Mouse (Mus musculus) megakaryocyte, embryonic 14.5 days (primary cell): ENCODE measurements at regions not wholly inside any gene's neighbourhood (a gene's known extent, or its start where the extent isn't known, plus 50 kb on each side); places are given as distances from the start of the nearest gene placed in this dataset.

Source experiments
- FLI1 ChIP-seq: IDR thresholded peaks from 2 replicates; pipeline ENCODE4 v1.6.1; 2012; ENCODE audit warnings: low read length, inconsistent platforms, mixed read lengths
- GATA1 ChIP-seq: IDR thresholded peaks from 3 replicates; pipeline ENCODE4 v1.6.1; 2012; ENCODE audit warnings: mixed read lengths, low read length, inconsistent platforms, borderline replicate concordance

DNA sequence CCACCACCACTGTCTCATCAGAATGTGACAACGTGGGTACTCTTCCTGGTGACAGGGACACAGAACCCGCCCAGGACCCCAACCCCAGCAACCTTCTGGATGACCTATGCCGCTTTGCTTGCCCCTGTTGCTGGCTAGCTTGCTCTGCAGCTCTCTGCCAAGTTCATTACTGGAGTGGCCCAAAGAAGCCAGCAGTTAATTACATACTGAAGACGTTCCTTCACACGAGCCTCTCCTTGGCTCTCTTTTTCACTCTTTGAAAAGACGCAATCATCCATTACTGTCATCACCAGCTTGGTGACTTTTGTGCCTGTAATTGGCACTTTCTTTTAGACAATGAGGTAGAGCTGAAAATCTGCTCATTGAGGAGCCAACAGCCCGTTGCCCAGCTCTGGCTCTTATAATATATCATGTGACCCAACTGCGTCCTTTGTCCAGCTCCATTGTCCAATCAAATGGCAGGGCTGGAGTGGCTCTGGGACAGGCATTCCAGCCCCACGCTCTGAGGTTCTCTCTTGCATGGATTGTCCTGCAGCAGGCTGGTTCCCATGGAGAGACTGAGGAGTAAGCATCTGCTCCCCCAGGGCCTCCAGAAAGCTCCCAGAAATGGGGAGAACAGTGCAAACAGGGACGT, 274.4 kb upstream of the Gm10131 start:
- TF ChIP-seq FLI1 = no peak
- TF ChIP-seq GATA1 = no peak
